Mouse (Mus musculus): ENCODE measurements around the gene Stat2. TPM values are rescaled to one million over a fixed set of nuclear protein-coding genes. Genes with fewer than 3 reads are reported as not detected.

The Stat2 gene
- polyA plus RNA-seq (2011; ENCODE audit: insufficient read depth, insufficient read length, low read depth, missing spikeins): 29.7 and 35.9 TPM in 2 replicates

DNA sequence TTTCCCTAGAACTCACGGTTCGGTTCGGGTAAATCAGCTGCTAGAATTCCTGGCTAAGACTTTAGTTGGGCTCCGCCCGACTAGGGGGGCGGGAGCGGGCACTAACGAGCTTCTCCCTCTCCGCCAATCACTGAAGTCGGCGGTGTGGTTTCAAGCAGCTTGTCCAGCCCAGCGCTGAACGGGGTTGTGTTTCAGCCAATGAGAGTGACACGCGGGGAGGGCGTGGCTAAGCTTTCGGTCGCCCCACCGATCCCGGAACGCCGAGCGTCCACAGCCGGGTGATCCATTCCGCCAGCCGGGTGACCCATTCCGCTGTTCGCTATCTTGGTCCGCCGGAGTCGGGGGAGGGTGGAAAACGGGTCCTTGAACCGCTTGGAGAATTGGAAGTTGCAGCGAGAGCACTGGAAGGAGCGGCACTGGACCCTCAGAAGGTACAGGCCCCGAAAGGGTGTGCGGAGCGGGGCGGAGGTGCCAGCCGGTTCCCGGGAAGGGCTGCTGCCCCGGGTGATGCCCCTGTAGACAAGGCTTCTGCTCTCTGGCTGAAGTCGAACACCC, at the start of gene Stat2:
TSS of gene Stat2 (plus strand) at position 273 of the 555 bp plus-strand sequence.
- H3K9ac ChIP-seq (ENCODE audit: low read depth, poor library complexity, severe bottlenecking): peak within 1 kb of the TSS; percentile 87
- peak within 1 kb of the TSS; percentile 99 for H3K4me3 ChIP-seq (ENCODE audit: low read depth, low read length)
- H3K36me3 ChIP-seq (ENCODE audit: control insufficient read depth, insufficient read depth, low read length, poor library complexity, severe bottlenecking): no peaks in the 10 kb centered on the region
- TF ChIP-seq POLR2A (IDR thresholded peaks at IDR 0.05; ENCODE audit: insufficient read depth, low read length) (peak; percentile 6), CTCF (IDR thresholded peaks at IDR 0.05; ENCODE audit: low read depth, low read length) (no peak)
- H3K27me3 ChIP-seq (ENCODE audit: control insufficient read depth, insufficient read depth, low read length, poor library complexity, severe bottlenecking): no peaks in the 10 kb centered on the region
- 0 out of 2 replicates have a peak within 1 kb of the TSS, but pooled peaks have one; percentile 13 for H3K27ac ChIP-seq (ENCODE audit: insufficient read depth, low read length)
- no peaks in the 10 kb centered on the region for H3K4me1 ChIP-seq (ENCODE audit: control insufficient read depth, insufficient read depth, low read length)
- no peaks in the 10 kb centered on the region for H3K9me3 ChIP-seq (replicated peaks; ENCODE audit: control insufficient read depth, insufficient read depth, low read length, poor library complexity, severe bottlenecking)

DNA sequence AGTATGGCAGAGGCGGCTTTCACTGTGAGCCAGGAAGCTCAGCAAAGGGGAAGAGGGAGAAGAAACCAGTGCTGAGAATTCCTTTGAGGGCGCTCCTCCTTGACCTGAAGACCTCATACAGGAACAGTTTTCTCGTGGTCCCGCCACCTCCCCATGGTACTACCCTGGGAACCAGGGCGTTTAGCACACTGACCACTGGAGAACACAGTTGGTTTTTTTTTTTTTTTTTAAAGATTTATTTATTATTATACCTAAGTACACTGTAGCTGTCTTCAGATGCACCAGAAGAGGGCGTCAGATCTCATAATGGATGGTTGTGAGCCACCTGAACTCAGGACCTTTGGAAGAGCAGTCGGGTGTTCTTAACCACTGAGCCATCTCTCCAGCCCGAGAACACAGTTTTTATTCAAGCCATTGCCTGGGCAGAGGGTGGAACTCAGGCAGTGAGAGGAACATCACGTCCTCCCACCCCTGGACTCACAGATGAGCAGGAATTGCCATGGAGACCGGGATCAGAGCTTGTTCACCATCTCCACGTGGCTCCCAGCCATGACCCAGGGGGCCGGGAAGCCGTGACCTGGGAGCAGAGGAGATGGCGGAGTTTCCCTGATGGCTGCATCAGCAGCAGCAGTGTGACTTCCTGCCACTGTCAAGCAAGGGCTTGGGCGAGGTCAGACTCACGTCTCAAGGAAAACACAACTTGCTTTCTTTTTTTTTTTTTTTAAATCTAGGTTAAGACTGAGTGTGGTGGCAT, 48.6 kb upstream of the Stat2 start:
- Histone ChIP-seq H3K4me3 (ENCODE audit: low read depth, low read length) (no peak overlapping the region), H3K36me3 (ENCODE audit: control insufficient read depth, insufficient read depth, low read length, poor library complexity, severe bottlenecking) (no peaks in the 10 kb centered on the region), H3K27ac (ENCODE audit: insufficient read depth, low read length) (0 out of 2 replicates have a peak overlapping the region, but pooled peaks have one; percentile 7), H3K9ac (ENCODE audit: low read depth, poor library complexity, severe bottlenecking) (peak overlapping the region; percentile 6; the same call in 1 of the 2 replicates), H3K9me3 (replicated peaks; ENCODE audit: control insufficient read depth, insufficient read depth, low read length, poor library complexity, severe bottlenecking) (no peaks in the 10 kb centered on the region), H3K27me3 (ENCODE audit: control insufficient read depth, insufficient read depth, low read length, poor library complexity, severe bottlenecking) (no peaks in the 10 kb centered on the region), H3K4me1 (ENCODE audit: control insufficient read depth, insufficient read depth, low read length) (no peaks in the 10 kb centered on the region)
- TF ChIP-seq EP300 (IDR thresholded peaks at IDR 0.05; ENCODE audit: insufficient read depth, low read depth, low read length) (no peak), CTCF (IDR thresholded peaks at IDR 0.05; ENCODE audit: low read depth, low read length) (no peak), POLR2A (IDR thresholded peaks at IDR 0.05; ENCODE audit: insufficient read depth, low read length) (no peak)

- H3K9ac ChIP-seq (ENCODE audit: low read depth, poor library complexity, severe bottlenecking): no peak overlapping the region
Observed at GRCm38 (mm10) chr10:128225064-128225463, 45.3 kb upstream of the Stat2 start.

DNA sequence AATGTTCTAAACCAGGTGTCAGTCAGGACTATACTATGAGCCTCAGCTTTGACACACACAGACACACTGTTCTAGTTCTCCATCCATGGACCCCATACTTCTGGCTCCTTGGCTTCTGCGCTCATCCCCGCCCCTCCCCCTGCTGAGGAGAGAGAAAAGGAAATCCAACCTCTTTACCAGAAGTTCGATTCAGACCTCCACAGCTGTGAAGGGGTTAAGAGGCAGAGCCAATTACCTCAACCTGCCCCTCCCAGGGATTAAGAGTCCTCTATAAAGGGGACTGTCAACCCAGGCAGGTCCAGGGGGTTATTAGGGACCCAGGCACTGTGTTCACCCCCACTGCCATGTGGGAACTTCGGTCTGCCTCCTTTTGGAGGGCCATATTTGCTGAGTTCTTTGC, 44.8 kb upstream of the Stat2 start, which contains the start of gene Mip:
TSS of gene Mip (plus strand) at position 301 of the 400 bp plus-strand sequence.
- Histone ChIP-seq H3K4me3 (ENCODE audit: low read depth, low read length) (peak within 1 kb of the TSS; percentile 16), H3K27me3 (ENCODE audit: control insufficient read depth, insufficient read depth, low read length, poor library complexity, severe bottlenecking) (no peaks in the 10 kb centered on the region), H3K36me3 (ENCODE audit: control insufficient read depth, insufficient read depth, low read length, poor library complexity, severe bottlenecking) (no peaks in the 10 kb centered on the region), H3K9ac (ENCODE audit: low read depth, poor library complexity, severe bottlenecking) (no peak within 1 kb of the TSS), H3K27ac (ENCODE audit: insufficient read depth, low read length) (no peak within 1 kb of the TSS), H3K9me3 (replicated peaks; ENCODE audit: control insufficient read depth, insufficient read depth, low read length, poor library complexity, severe bottlenecking) (no peaks in the 10 kb centered on the region), H3K4me1 (ENCODE audit: control insufficient read depth, insufficient read depth, low read length) (no peaks in the 10 kb centered on the region)
- no peak for TF ChIP-seq POLR2A (IDR thresholded peaks at IDR 0.05; ENCODE audit: insufficient read depth, low read length)
- no peak for TF ChIP-seq EP300 (IDR thresholded peaks at IDR 0.05; ENCODE audit: insufficient read depth, low read depth, low read length)

More at GRCm38 (mm10) chr10:128225064-128225463, 45.3 kb upstream of the Stat2 start:
- Histone ChIP-seq H3K27ac (ENCODE audit: insufficient read depth, low read length) (no peak overlapping the region), H3K9me3 (replicated peaks; ENCODE audit: control insufficient read depth, insufficient read depth, low read length, poor library complexity, severe bottlenecking) (no peaks in the 10 kb centered on the region), H3K27me3 (ENCODE audit: control insufficient read depth, insufficient read depth, low read length, poor library complexity, severe bottlenecking) (no peaks in the 10 kb centered on the region), H3K4me1 (ENCODE audit: control insufficient read depth, insufficient read depth, low read length) (no peaks in the 10 kb centered on the region), H3K36me3 (ENCODE audit: control insufficient read depth, insufficient read depth, low read length, poor library complexity, severe bottlenecking) (no peaks in the 10 kb centered on the region), H3K4me3 (ENCODE audit: low read depth, low read length) (no peak overlapping the region)
- TF ChIP-seq CTCF (IDR thresholded peaks at IDR 0.05; ENCODE audit: low read depth, low read length) (no peak), POLR2A (IDR thresholded peaks at IDR 0.05; ENCODE audit: insufficient read depth, low read length) (no peak), EP300 (IDR thresholded peaks at IDR 0.05; ENCODE audit: insufficient read depth, low read depth, low read length) (no peak)

GRCm38 (mm10) chr10:128227592-128227991, 42.8 kb upstream of the Stat2 start:
- Histone ChIP-seq H3K9ac (ENCODE audit: low read depth, poor library complexity, severe bottlenecking) (no peak overlapping the region), H3K4me3 (ENCODE audit: low read depth, low read length) (no peak overlapping the region), H3K27ac (ENCODE audit: insufficient read depth, low read length) (no peak overlapping the region), H3K9me3 (replicated peaks; ENCODE audit: control insufficient read depth, insufficient read depth, low read length, poor library complexity, severe bottlenecking) (no peaks in the 10 kb centered on the region), H3K36me3 (ENCODE audit: control insufficient read depth, insufficient read depth, low read length, poor library complexity, severe bottlenecking) (no peaks in the 10 kb centered on the region), H3K4me1 (ENCODE audit: control insufficient read depth, insufficient read depth, low read length) (no peaks in the 10 kb centered on the region), H3K27me3 (ENCODE audit: control insufficient read depth, insufficient read depth, low read length, poor library complexity, severe bottlenecking) (no peaks in the 10 kb centered on the region)
- TF ChIP-seq EP300 (IDR thresholded peaks at IDR 0.05; ENCODE audit: insufficient read depth, low read depth, low read length) (no peak), POLR2A (IDR thresholded peaks at IDR 0.05; ENCODE audit: insufficient read depth, low read length) (no peak), CTCF (IDR thresholded peaks at IDR 0.05; ENCODE audit: low read depth, low read length) (no peak)

- Histone ChIP-seq H3K27ac (ENCODE audit: insufficient read depth, low read length) (no peak overlapping the region), H3K36me3 (ENCODE audit: control insufficient read depth, insufficient read depth, low read length, poor library complexity, severe bottlenecking) (no peaks in the 10 kb centered on the region), H3K4me3 (ENCODE audit: low read depth, low read length) (no peak overlapping the region), H3K4me1 (ENCODE audit: control insufficient read depth, insufficient read depth, low read length) (no peaks in the 10 kb centered on the region), H3K27me3 (ENCODE audit: control insufficient read depth, insufficient read depth, low read length, poor library complexity, severe bottlenecking) (no peaks in the 10 kb centered on the region), H3K9me3 (replicated peaks; ENCODE audit: control insufficient read depth, insufficient read depth, low read length, poor library complexity, severe bottlenecking) (no peaks in the 10 kb centered on the region), H3K9ac (ENCODE audit: low read depth, poor library complexity, severe bottlenecking) (no peak overlapping the region)
- TF ChIP-seq CTCF (IDR thresholded peaks at IDR 0.05; ENCODE audit: low read depth, low read length) (no peak), POLR2A (IDR thresholded peaks at IDR 0.05; ENCODE audit: insufficient read depth, low read length) (no peak)
Observed at GRCm38 (mm10) chr10:128228009-128228408, 42.4 kb upstream of the Stat2 start.
